Mouse (Mus musculus) T-helper 1 cell (primary cell): ENCODE measurements around the gene Sirt2.

Experiments
- in situ Hi-C: fragments of 300-600 bp; cut with MboI, MseI; formaldehyde crosslinking; loops from one replicate; pipeline ENCODE4 v1.15.1; 2025; ENCODE audit warnings: high pct_unique_total_duplicates

Sirt2 gene

GRCm38 (mm10) chr7:28766173-28766879 lies at the start of gene Sirt2:
Sirt2 (plus strand) TSS chr7:28766735.
- in situ Hi-C loops: no loop called here

GRCm38 (mm10) chr7:28717726-28718125 lies 48.8 kb upstream of the Sirt2 start:
- in situ Hi-C loops: no loop called here

- in situ Hi-C loops: no loop called here
These were observed 47.4 kb upstream of the Sirt2 start for GRCm38 (mm10) chr7:28719159-28719558.

- in situ Hi-C loops: no loop called here
These were observed 46.9 kb upstream of the Sirt2 start for GRCm38 (mm10) chr7:28719650-28720049.

- in situ Hi-C loops: no loop called here
These were observed 45.6 kb upstream of the Sirt2 start for GRCm38 (mm10) chr7:28720753-28721537.

GRCm38 (mm10) chr7:28722079-28722478 lies 44.5 kb upstream of the Sirt2 start:
- in situ Hi-C loops: no loop called here

GRCm38 (mm10) chr7:28724613-28725012 lies 41.9 kb upstream of the Sirt2 start:
- in situ Hi-C loops: loop anchor here (5.0 kb wide), 1 partner anchor 117 kb away; no protein-coding TSS in a partner anchor

- in situ Hi-C loops: loop anchor here (5.0 kb wide), 1 partner anchor 119 kb away; no protein-coding TSS in a partner anchor
These were observed 39.9 kb upstream of the Sirt2 start for GRCm38 (mm10) chr7:28726600-28726999.

GRCm38 (mm10) chr7:28727649-28728340 lies 38.7 kb upstream of the Sirt2 start:
- in situ Hi-C loops: loop anchor here (5.0 kb wide), 1 partner anchor 120 kb away; no protein-coding TSS in a partner anchor

- in situ Hi-C loops: no loop called here
These were observed 34.0 kb upstream of the Sirt2 start for GRCm38 (mm10) chr7:28732341-28733142.

- in situ Hi-C loops: no loop called here
These were observed 33.3 kb upstream of the Sirt2 start for GRCm38 (mm10) chr7:28733211-28733610.

- in situ Hi-C loops: no loop called here
These were observed 30.8 kb upstream of the Sirt2 start for GRCm38 (mm10) chr7:28735701-28736100.

- in situ Hi-C loops: no loop called here
These were observed 26.7 kb upstream of the Sirt2 start for GRCm38 (mm10) chr7:28739829-28740228.

GRCm38 (mm10) chr7:28740949-28741348 lies 25.6 kb upstream of the Sirt2 start:
- in situ Hi-C loops: no loop called here

- in situ Hi-C loops: no loop called here
These were observed 25.2 kb upstream of the Sirt2 start for GRCm38 (mm10) chr7:28741368-28741708.

GRCm38 (mm10) chr7:28741709-28742438 lies 24.7 kb upstream of the Sirt2 start, which contains the start of the genes Mrps12 and Sars2:
Mrps12 (minus strand) TSS chr7:28741820.
Sars2 (plus strand) TSS chr7:28741992.
- in situ Hi-C loops: no loop called here

- in situ Hi-C loops: no loop called here
These were observed 16.6 kb upstream of the Sirt2 start for GRCm38 (mm10) chr7:28749935-28750334.

- in situ Hi-C loops: no loop called here
These were observed 10.5 kb upstream of the Sirt2 start, which contains the start of gene Ccer2 for GRCm38 (mm10) chr7:28756079-28756478. Ccer2 (plus strand) TSS chr7:28756174.

GRCm38 (mm10) chr7:28758623-28759022 lies 7.9 kb upstream of the Sirt2 start:
- in situ Hi-C loops: no loop called here

GRCm38 (mm10) chr7:28761907-28762306 lies 4.6 kb upstream of the Sirt2 start:
- in situ Hi-C loops: loop anchor here (5.0 kb wide), 1 partner anchor 1780 kb away; no protein-coding TSS in a partner anchor
